Mouse (Mus musculus) kidney, postnatal 25 days (tissue): Measurements from ENCODE around the gene Ap3d1.

Experiments used
- DNase-seq, 2 experiments: peaks; one replicate each; pipeline ENCODE4 v3.0.0; 2021; ENCODE audit warnings: mixed read lengths in 2 of 2

The Ap3d1 gene

GRCm38 (mm10) chr10:80702536-80703390 is 39.3 kb downstream of the Ap3d1 start:
- DNase-seq, result peak; percentile 96 to 99

DNA sequence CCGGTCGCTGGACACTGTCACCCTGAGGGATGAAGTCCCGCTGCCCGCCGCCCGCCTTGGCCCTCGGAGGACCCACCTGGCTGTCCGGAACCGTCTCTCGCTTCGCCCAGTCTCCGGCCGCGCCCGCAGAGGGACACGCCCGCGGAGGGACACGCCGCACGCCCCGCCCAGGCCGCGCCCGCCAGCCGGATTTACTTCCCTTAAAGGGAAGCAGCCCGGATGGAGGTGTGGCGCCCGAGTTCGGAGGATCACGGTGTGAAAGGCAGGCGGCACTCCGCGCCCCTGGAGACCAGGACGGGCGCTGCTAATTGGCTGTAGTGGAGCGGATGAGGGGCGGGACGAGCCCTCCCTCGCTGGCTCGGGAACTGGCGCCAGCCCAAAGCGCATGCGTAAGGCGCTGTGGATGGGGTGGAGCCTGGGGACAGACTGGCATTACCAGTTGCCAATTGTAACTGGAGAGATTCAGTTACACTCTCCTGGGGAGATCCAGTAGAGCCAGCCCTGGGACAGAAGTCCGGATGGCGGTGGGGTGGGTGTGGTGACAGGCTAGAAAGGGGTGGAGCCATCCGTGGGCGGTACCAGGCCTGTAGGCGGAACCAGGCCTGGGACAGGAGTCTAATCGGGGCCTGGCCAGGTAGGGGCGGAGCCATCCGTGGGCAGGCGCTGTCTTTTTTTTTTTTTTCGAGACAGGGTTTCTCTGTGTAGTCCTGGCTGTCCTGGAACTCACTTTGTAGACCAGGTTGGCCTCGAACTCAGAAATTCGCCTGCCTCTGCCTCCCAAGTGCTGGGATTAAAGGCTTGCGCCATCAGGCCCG is 40.1 kb downstream of the Ap3d1 start, which contains the start of the genes Mob3a and Izumo4:
TSS of gene Mob3a (minus strand) at position 257 of the 815 bp plus-strand sequence.
TSS of gene Izumo4 (plus strand) at position 464 of the 815 bp plus-strand sequence.
- peak; percentile 99 to 100 for DNase-seq

GRCm38 (mm10) chr10:80700732-80701131 is 41.3 kb downstream of the Ap3d1 start:
- DNase-seq, result no peak

- no peak for DNase-seq
Observed at GRCm38 (mm10) chr10:80700038-80700504, 42.0 kb downstream of the Ap3d1 start.

GRCm38 (mm10) chr10:80698605-80699004 is 43.5 kb downstream of the Ap3d1 start:
- no peak for DNase-seq

GRCm38 (mm10) chr10:80697812-80698211 is 44.3 kb downstream of the Ap3d1 start:
- no peak for DNase-seq

- DNase-seq, result no peak
Observed at GRCm38 (mm10) chr10:80697393-80697787, 44.7 kb downstream of the Ap3d1 start.

GRCm38 (mm10) chr10:80696502-80697392 is 45.3 kb downstream of the Ap3d1 start:
- no peak for DNase-seq

DNA sequence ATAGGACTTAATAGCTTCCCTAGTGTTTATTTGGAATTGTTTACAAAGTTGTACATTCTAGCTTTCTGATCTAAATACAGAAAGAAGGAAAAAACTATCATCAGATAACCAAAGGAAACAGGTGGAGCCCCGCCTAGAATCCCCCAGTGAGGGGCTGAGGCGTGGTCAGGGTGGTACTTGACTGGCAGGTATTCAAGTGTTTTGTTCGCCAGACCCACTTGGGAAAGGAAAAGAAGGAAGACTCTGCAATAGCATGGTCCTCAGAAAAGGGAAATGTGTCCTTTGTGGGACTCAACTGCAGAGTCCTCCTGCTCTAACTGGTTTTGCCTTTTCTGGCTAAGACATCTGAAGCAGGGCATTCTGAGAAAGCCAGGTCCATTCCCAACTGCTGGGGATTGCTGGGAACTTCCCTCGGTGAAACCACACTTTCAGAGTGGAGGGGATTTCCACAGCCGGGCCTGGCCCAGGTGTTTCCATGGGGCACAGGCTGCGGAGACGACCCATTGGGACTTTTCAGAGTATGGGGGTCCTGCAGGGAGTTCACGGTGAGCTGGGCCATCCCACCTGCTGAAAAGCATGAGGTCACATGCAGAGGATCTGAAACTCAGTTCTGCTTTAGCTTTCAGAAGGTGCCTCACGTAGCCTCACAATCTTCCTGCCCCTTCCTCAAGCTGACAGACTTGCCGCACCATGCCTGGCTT is 46.1 kb downstream of the Ap3d1 start:
- DNase-seq, result no peak

DNA sequence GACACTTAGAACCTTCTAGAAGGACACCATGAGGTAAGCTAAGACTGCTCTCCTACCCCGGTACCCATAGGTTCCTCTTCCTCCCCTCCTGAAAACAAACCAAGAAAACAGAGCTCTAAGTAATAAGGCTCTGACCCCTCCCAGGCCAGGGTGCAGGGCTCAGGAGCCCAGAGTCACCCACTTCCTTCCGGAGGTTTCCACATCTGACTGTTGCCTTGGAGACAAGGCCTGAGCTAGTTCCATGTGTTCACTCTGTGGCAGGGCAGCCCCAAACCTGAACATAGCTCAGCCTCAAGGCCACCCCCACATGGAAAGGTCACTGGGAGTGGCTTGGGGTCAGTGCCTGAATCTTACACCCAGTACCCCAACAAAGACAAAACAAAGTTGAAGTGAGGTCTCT is 46.9 kb downstream of the Ap3d1 start:
- DNase-seq, result peak; percentile 51 to 80

GRCm38 (mm10) chr10:80694159-80694938 is 47.7 kb downstream of the Ap3d1 start:
- DNase-seq, result no peak

- peak; percentile 43 to 73 for DNase-seq
Observed at GRCm38 (mm10) chr10:80693401-80694045, 48.5 kb downstream of the Ap3d1 start.

DNA sequence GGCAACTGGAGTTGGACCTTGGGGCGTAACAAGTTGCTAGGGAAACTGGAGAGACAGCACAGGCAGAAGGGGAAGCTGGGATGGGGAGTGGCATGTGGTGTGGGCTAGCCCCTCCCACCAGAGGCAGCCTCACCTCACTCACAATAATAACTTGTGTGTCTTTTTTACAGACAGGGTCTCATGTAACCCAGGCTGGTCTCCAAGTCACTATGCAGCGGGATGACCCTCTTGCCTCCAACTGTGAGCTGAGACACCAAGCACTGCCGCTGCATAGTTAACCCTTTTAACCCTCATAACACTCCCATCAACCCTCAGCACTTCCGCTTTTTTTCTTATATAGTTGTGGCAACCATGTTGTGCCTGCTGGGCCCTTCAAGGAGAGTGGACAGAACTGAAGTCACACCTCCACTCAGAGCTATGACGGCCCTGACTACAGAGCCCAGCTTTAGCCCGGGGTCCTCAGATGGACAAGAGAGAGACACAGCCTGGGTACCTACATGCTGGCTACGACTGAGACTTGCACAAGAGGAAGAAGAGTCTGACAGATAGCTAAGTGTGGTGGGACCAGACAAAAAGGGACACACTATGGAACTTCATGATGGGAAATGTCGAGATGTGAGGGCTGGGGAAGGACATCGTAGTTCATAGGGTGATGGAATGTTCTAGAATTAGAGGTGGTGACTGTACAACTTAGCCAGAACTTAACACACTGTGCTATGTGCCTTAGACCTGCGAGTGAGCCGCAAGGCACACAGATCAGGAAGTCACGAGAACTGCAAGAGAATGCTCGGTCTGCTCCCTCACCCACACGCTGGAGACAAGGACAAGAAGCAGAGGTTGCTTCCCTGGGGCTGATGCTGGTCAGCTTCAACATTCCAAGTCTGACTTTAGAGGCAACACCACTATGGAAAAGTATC is 49.6 kb downstream of the Ap3d1 start:
- no peak for DNase-seq

DNA sequence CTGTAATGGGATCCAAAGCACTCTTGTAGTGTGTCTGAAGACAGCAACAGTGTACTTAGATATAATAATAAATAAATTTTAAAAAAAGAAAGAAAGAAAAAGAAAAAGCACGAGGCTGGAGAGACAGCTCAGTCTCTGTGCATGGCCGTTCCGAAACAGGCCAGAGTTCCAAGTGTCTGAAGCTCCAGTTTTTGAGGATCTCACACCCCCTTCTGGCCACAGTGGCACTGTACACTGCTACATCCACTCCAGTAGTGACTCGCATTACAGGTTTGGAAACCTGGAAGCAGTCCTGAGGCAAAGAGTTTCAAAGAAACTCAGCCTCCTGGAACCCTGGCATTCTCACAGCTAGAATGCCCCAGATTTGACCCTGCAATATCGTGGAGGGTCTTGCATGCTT is 54.2 kb downstream of the Ap3d1 start:
- peak; percentile 86 to 87 for DNase-seq

DNA sequence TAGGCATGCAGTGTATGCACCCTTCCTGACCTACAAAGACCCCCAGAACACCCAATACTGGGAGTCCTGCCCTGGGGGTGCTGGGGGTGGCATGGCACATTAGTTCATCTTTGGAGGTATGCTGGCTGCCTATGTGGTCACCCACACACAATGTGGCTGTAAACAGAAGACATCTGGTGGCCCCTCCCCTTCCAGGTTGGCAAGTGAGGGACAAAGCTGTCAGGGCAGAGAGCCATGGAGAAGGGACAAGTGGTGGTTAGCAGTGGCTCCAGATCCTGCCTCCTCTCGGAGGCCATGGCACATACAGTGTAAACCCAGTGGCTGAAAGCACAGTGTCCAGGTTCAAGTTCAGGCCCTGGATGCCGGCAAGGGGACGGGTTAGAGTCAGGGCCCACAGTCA is 55.4 kb downstream of the Ap3d1 start:
- no peak for DNase-seq

- DNase-seq, result no peak
Observed at GRCm38 (mm10) chr10:80684984-80685383, 57.1 kb downstream of the Ap3d1 start.

DNA sequence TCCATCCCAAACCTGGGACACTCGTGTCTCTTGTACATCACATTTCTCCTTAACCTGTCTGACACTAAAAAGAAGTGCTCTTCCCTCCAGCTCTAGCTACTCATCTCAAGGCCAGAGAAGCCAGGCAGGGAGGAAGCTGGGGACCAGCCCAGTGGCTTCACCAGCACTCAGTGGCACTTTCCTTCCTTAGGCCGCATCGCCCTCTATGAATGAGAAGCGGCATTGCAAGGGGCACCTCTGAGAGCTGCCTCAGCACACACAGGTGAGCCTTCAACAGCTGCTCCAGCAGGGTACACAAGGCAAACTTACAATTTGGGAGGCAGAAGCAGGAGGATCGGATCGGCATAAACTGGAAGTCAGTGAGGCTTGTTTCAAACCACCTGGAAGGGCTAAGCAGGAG is 57.9 kb downstream of the Ap3d1 start:
- peak; percentile 85 to 86 for DNase-seq

GRCm38 (mm10) chr10:80683647-80684046 is 58.4 kb downstream of the Ap3d1 start:
- DNase-seq, result no peak

DNA sequence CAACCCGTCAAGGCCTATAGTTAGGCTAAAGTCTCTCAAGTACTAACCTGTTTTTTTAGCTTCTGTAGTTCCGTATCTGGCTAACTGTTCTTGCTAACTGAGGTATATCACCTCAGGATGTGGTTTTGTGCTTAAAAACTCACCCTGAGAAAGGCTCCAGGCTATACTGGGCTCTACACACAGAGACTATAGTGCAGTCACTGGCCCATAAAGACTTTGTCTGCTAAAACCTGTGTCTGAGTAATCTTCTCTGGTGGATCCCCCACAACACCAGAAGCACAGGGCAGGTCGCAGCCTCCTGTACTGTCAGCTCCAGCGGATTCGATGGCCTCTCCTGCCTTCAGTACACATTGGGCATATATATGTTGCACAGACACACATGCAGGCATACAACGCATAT is 60.1 kb downstream of the Ap3d1 start:
- no peak for DNase-seq
